Mouse (Mus musculus) erythroblast, embryonic 14.5 days (primary cell): ENCODE data around the gene Gm7876.
"Not testable (repeated sequence)": the region's sequence is repeated elsewhere in the genome, so short reads cannot be mapped to it uniquely, and the experiment has no call there.

Experiments
- GATA1 ChIP-seq: IDR thresholded peaks from 2 replicates; pipeline ENCODE4 v1.6.1; 2012; ENCODE audit warnings: low read length, inconsistent platforms, mixed read lengths
- TAL1 ChIP-seq: IDR thresholded peaks from 3 replicates; pipeline ENCODE4 v1.6.1; 2012; ENCODE audit warnings: low read length, inconsistent platforms, mixed read lengths

GRCm38 (mm10) chr14:4708938-4709337 lies at the start of gene Gm7876:
- not testable (repeated sequence) for TF ChIP-seq GATA1, TAL1
